Mouse (Mus musculus) heart, postnatal 4 days (tissue): ENCODE measurements at regions not wholly inside any gene's neighbourhood (a gene's known extent, or its start where the extent isn't known, plus 50 kb on each side); places are given as distances from the start of the nearest gene placed in this dataset.
"Not testable (repeated sequence)": the region's sequence is repeated elsewhere in the genome, so short reads cannot be mapped to it uniquely, and the experiment has no call there.

Experiments
- DNase-seq: peaks from one replicate; pipeline ENCODE4 v3.0.0; 2021

GRCm38 (mm10) chr16:76958597-76959392 is 54.7 kb upstream of the Usp25 start:
- DNase-seq: peak; percentile 8

GRCm38 (mm10) chr16:76957491-76957890 is 56.0 kb upstream of the Usp25 start:
- no peak for DNase-seq

- no peak for DNase-seq
These were observed 56.4 kb upstream of the Usp25 start for GRCm38 (mm10) chr16:76957090-76957489.

GRCm38 (mm10) chr16:76950836-76951486 is 62.5 kb upstream of the Usp25 start:
- no peak for DNase-seq

GRCm38 (mm10) chr16:76947011-76947410 is 66.5 kb upstream of the Usp25 start:
- DNase-seq: no peak

- no peak for DNase-seq
These were observed 75.4 kb upstream of the Usp25 start for GRCm38 (mm10) chr16:76938128-76938527.

- no peak for DNase-seq
These were observed 85.6 kb upstream of the Usp25 start for GRCm38 (mm10) chr16:76927901-76928300.

GRCm38 (mm10) chr16:76920137-76920536 is 93.4 kb upstream of the Usp25 start:
- DNase-seq: not testable (repeated sequence)

- DNase-seq: no peak
These were observed 94.9 kb upstream of the Usp25 start for GRCm38 (mm10) chr16:76918598-76918997.

GRCm38 (mm10) chr16:76914311-76914710 is 99.2 kb upstream of the Usp25 start:
- no peak for DNase-seq

- no peak for DNase-seq
These were observed 108.1 kb upstream of the Usp25 start for GRCm38 (mm10) chr16:76905205-76905996.

- peak; percentile 46 for DNase-seq
These were observed 114.4 kb upstream of the Usp25 start for GRCm38 (mm10) chr16:76899083-76899482.

- DNase-seq: no peak
These were observed 117.2 kb upstream of the Usp25 start for GRCm38 (mm10) chr16:76896305-76896704.

GRCm38 (mm10) chr16:76895781-76896180 is 117.7 kb upstream of the Usp25 start:
- no peak for DNase-seq

- no peak for DNase-seq
These were observed 134.9 kb upstream of the Usp25 start for GRCm38 (mm10) chr16:76878576-76878975.

GRCm38 (mm10) chr16:76875397-76876018 is 138.0 kb upstream of the Usp25 start:
- no peak for DNase-seq

- DNase-seq: no peak
These were observed 147.1 kb upstream of the Usp25 start for GRCm38 (mm10) chr16:76866465-76866802.

- peak; percentile 44 for DNase-seq
These were observed 147.6 kb upstream of the Usp25 start for GRCm38 (mm10) chr16:76865731-76866464.

GRCm38 (mm10) chr16:76864392-76864791 is 149.1 kb upstream of the Usp25 start:
- DNase-seq: no peak

- DNase-seq: no peak
These were observed 157.7 kb upstream of the Usp25 start for GRCm38 (mm10) chr16:76855797-76856196.

- DNase-seq: no peak
These were observed 162.1 kb upstream of the Usp25 start for GRCm38 (mm10) chr16:76851396-76851795.

GRCm38 (mm10) chr16:76837450-76837849 is 176.1 kb upstream of the Usp25 start:
- DNase-seq: no peak
